Mouse (Mus musculus): Measurements from ENCODE around the gene Rimklb.

GRCm38 (mm10) chr6:122470240-122470639 lies 28.3 kb downstream of the Rimklb start:
- no peak for TF ChIP-seq CTCF (conservative IDR thresholded peaks at IDR 0.05; ENCODE audit: insufficient read depth, insufficient read length, low read depth, low read length)
- TF ChIP-seq POLR2A (IDR thresholded peaks at IDR 0.05; ENCODE audit: low read depth, low read length) = no peak
